Mouse (Mus musculus) lung, adult 2 months (tissue): ENCODE data around the gene Nudt13.

ENCODE experiments used
- CTCF ChIP-seq: fragments of 200-500 bp; IDR thresholded peaks from 2 replicates; pipeline ENCODE4 v1.5.1; 2011; ENCODE audit warnings: mild to moderate bottlenecking, low read length, control low read depth; ENCODE audit not compliant: insufficient read depth
- POLR2A ChIP-seq: fragments of 200-500 bp; IDR thresholded peaks from 2 replicates; pipeline ENCODE4 v1.6.1; 2011; ENCODE audit warnings: low read depth, mild to moderate bottlenecking, control low read depth, low read length, borderline replicate concordance; ENCODE audit errors: extremely low read depth

DNA sequence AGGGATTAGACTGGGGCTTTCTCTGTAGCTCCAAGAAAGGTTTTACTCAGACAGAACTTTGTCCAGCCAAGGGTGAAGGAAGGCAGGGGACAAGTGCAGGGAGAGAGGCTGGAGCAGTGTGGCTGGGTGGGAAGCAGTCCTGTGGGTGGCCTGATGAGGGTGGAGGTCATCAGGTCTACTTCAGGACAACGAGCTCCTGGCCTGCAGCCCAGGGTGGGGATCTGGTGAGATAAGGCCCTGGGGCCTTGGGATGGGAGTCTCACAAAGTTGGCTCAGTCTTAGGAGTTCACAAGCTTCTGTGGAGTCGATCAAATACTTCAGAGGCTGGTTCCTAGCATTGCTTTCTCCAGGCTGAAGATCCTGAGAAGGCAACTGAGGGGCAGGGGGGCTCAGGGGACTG is 49.2 kb upstream of the Nudt13 start:
- TF ChIP-seq CTCF (no peak), POLR2A (no peak)
